Mouse (Mus musculus) midbrain, embryonic 16.5 days (tissue): ENCODE measurements around the gene Serpine2. TPM values are rescaled to one million over a fixed set of nuclear protein-coding genes. Genes with fewer than 3 reads are reported as not detected.

ENCODE experiments used
- ATAC-seq: fragments of 200-750 bp; cut with Nextera tagmentation; 2 replicates; pipeline ENCODE4 v1.8.0; 2017; ENCODE audit warnings: moderate TSS enrichment
- H3K27ac ChIP-seq: fragments of 300-500 bp; sonication (generic); 2 replicates; pipeline ENCODE4 v1.5.1; 2014; ENCODE audit warnings: mild to moderate bottlenecking, low read length, mixed read lengths
- H3K27me3 ChIP-seq: fragments of 300-500 bp; sonication (generic); 2 replicates; pipeline ENCODE4 v1.6.1; 2014; ENCODE audit warnings: low read depth, low read length, mixed read lengths; ENCODE audit not compliant: control insufficient read depth, insufficient read depth
- H3K36me3 ChIP-seq: fragments of 300-500 bp; sonication (generic); 2 replicates; pipeline ENCODE4 v1.6.1; 2014; ENCODE audit warnings: mild to moderate bottlenecking, low read length, moderate library complexity, mixed read lengths; ENCODE audit not compliant: control insufficient read depth, insufficient read depth
- H3K4me1 ChIP-seq: fragments of 300-500 bp; sonication (generic); 2 replicates; pipeline ENCODE4 v1.6.1; 2014; ENCODE audit warnings: mild to moderate bottlenecking, low read length, mixed read lengths; ENCODE audit not compliant: control insufficient read depth, insufficient read depth
- H3K4me2 ChIP-seq: fragments of 300-500 bp; sonication (generic); 2 replicates; pipeline ENCODE4 v1.6.1; 2014; ENCODE audit warnings: mild to moderate bottlenecking, low read length, mixed read lengths
- H3K4me3 ChIP-seq: fragments of 300-500 bp; sonication (generic); 2 replicates; pipeline ENCODE4 v1.5.1; 2014; ENCODE audit warnings: low read depth, mild to moderate bottlenecking, low read length, moderate library complexity, mixed read lengths
- H3K9ac ChIP-seq: fragments of 300-500 bp; sonication (generic); 2 replicates; pipeline ENCODE4 v1.6.1; 2014; ENCODE audit warnings: low read depth, low read length, mixed read lengths
- H3K9me3 ChIP-seq: fragments of 300-500 bp; sonication (generic); replicated peaks from 2 replicates; pipeline ENCODE4 v1.6.1; 2014; ENCODE audit warnings: mild to moderate bottlenecking, low read length, mixed read lengths; ENCODE audit not compliant: control insufficient read depth, poor library complexity, severe bottlenecking
- WGBS: fragments of 180-500 bp; shearing (Covaris S2); extraction: QIAGEN DNeasy Blood & Tissue Kit; methylation state at CpG from one replicate; pipeline ENCODE4 v1.1.7; 2014; 5-methylcytosine and 5-hydroxymethylcytosine counted together
- polyA plus RNA-seq: library from polyadenylated mRNA; unstranded; fragments of >200 nt; fragmentation: Nextera tagmentation; extraction: Ambion mirVana; gene quantifications from 2 replicates; pipeline ENCODE4 v1.2.1, GENCODE M21; 2015

Gene Serpine2
- polyA plus RNA-seq, 1 experiment from 2014 or later, result 259 TPM

DNA sequence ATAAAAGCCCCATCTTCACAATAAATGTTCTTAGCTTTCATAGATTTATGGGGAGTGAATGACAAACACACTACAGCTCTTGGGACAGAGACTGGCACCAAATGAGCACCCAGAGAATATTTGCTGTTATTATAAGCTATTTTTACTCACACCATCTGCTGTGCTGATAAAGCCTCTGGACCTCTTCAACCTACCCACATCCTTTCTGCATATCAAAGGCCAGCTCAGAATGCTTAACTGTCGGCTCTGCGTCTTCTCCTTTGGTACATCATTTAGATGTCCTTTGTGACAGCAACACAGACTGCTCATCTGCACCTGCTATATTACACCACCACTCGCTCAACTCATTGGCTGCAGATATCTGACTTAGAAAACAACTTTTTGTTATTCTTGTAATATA is 63.9 kb downstream of the Serpine2 start:
- 72% methylated on average over 3 of the region's 3 CpGs for WGBS
- H3K4me1 ChIP-seq, result no peaks in the 10 kb centered on the region
- H3K27ac ChIP-seq, result no peak overlapping the region
- no peak overlapping the region for H3K9ac ChIP-seq
- H3K27me3 ChIP-seq, result no peaks in the 10 kb centered on the region
- H3K9me3 ChIP-seq, result no peaks in the 10 kb centered on the region
- no peak for ATAC-seq
- no peaks in the 10 kb centered on the region for H3K36me3 ChIP-seq
- no peak overlapping the region for H3K4me3 ChIP-seq
- H3K4me2 ChIP-seq, result no peak overlapping the region

DNA sequence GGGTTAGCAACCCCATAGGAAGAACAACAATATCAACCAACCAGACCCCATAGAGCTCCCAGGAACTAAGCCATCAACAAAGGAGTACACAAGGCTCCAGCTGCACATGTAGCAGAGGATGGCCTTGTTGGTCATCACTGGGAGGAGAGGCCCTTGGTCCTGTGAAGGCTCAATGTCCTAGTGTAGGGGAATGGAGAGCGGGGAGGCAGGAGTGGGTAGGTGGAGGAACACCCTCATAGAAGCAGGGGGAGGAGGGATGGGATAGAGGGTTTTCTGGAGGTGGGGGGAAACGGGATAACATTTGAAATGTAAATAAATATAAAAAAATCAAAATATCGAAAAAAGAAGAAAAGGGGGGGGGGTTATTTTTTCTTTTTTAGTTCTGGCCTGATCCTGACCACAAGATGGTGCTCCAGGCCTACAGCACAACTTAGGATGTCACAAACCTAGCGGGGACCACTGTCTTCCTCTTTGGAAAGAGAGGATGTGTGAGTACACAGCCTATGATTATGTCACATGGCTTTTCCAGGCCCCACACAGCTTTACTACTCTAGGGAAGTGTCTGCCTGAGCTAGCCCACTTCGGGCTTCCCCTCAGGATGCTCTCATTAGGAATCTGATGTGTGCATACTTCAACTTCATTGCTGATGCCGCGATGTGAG is 74.6 kb downstream of the Serpine2 start:
- ATAC-seq, result peak; percentile 89
- Histone ChIP-seq H3K27ac (no peak overlapping the region), H3K4me2 (no peak overlapping the region), H3K9me3 (no peaks in the 10 kb centered on the region), H3K27me3 (no peaks in the 10 kb centered on the region), H3K36me3 (peaks cover 11% of the 10 kb centered on the region), H3K9ac (no peak overlapping the region), H3K4me1 (no peaks in the 10 kb centered on the region), H3K4me3 (no peak overlapping the region)
- 71% methylated on average over 7 of the region's 7 CpGs for WGBS

DNA sequence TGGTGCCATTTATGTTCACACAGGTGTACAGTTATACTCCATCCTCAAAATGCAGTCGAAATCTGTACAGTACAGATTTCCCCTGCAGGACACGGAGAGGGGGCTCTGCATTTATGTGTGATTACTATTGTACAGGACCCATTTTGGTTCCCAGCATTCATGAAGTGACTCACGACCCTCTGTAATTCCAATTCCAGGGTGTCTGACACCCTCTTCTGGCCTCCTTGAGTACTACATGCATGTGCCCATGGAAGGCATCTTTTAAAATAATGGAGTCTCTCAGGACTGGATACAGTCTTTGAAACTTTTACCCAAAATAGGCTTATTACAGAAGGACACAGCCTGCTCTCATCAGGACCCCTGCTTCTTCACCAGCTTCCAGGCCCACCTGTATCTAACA is 78.5 kb downstream of the Serpine2 start:
- no peak overlapping the region for H3K9ac ChIP-seq
- 78% methylated on average over 3 of the region's 3 CpGs for WGBS
- ATAC-seq, result no peak

DNA sequence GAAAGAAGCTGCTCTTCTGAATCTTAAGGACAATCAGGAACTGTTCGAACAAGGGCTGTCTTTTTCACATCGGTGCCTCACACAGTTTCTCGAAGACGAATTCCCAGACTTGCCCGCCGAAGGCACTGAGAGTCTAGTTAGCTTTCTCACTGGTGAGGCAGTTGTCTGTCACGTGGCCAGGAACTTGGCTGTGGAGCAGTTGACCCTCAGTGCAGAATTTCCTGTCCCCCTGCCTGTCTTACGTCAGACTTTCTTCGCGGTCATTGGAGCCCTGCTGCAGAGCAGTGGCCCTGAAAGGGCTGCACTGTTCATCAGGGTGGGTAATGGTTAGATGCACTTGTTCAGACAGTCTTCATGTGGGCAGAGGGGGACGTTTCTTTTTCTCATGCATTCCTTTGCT is 83.0 kb downstream of the Serpine2 start:
- Histone ChIP-seq H3K4me2 (no peak overlapping the region), H3K36me3 (peaks cover 29% of the 10 kb centered on the region), H3K27ac (no peak overlapping the region), H3K9ac (no peak overlapping the region), H3K9me3 (no peaks in the 10 kb centered on the region), H3K4me3 (no peak overlapping the region), H3K27me3 (no peaks in the 10 kb centered on the region), H3K4me1 (peaks cover 4% of the 10 kb centered on the region)
- WGBS, result 95% methylated on average over 11 of the region's 11 CpGs
- ATAC-seq, result no peak

More for the DNA sequence above, 78.5 kb downstream of the Serpine2 start:
- Histone ChIP-seq H3K9me3 (no peaks in the 10 kb centered on the region), H3K27me3 (no peaks in the 10 kb centered on the region), H3K4me2 (no peak overlapping the region), H3K36me3 (peaks cover 29% of the 10 kb centered on the region), H3K4me3 (no peak overlapping the region), H3K4me1 (no peaks in the 10 kb centered on the region), H3K27ac (no peak overlapping the region)

DNA sequence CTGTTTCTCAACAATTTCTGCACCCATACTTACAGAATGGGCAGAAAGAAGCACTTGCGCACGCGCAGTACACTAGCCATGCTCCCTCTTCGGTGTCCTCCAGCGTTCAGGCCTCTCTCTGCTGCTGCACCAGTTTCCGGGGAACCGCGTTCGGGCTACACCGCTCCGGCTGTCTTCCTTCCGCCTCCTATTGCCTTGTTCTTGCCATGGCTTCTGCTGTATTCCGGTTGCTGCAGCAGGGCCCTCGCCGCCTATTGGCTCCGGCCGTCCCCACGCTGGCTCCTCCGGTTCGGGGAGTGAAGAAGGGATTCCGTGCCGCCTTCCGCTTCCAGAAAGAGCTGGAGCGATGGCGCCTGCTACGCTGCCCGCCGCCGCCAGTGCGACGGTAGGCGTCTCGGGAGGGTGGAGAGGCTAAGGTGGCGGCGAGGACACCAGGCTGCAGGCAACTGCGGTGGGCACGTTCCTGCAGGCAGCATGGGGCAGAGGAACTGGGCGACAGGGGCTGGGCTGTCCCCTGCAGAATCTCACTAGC is 85.0 kb downstream of the Serpine2 start, which contains the start of the genes Mrpl44 and Wdfy1:
Mrpl44 (plus strand) TSS at position 92 of the 532 bp plus-strand sequence.
Wdfy1 (minus strand) TSS at position 217 of the 532 bp plus-strand sequence.
- peak; percentile 100 for ATAC-seq
- WGBS, result under 1% methylated on average over 38 of the region's 38 CpGs
- Histone ChIP-seq H3K27ac (peak within 1 kb of the TSS; percentile 88), H3K9me3 (no peaks in the 10 kb centered on the region), H3K9ac (peak within 1 kb of the TSS; percentile 87), H3K36me3 (peaks cover 16% of the 10 kb centered on the region), H3K4me1 (peaks cover 4% of the 10 kb centered on the region), H3K27me3 (no peaks in the 10 kb centered on the region), H3K4me2 (peak within 1 kb of the TSS; percentile 58), H3K4me3 (peak within 1 kb of the TSS; percentile 65)

DNA sequence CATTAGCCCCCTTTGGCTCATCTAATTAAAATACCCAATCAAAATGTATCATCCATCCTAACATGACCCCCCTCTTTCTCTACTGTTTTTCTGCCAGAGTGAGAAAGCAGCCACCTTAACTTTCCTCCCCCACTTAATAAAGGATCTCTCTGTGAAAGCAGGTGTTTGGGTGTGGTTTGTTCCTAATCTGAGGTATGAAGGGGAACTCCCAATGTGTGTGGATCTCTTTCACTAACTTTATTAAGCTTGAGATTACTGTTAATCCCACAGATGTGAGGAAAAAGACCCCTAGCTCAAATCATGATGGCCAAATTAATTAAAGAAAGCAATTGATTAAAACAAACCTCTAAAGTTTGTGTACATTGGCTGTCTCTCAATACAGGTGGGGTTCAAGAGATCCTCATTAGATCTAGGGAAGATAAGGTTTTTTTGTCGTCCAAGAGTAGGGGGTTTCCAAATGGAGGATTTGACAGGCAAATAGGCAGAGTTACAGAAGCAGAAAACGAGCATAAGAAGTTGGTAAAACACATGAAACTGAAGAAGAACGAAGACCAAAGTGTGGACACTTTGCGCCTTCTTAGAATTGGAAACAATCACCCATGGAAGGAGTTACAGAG is 86.7 kb downstream of the Serpine2 start:
- Histone ChIP-seq H3K36me3 (peaks cover 5% of the 10 kb centered on the region; the same call in 1 of the 2 replicates), H3K4me3 (no peak overlapping the region), H3K27me3 (no peaks in the 10 kb centered on the region), H3K4me1 (peaks cover 4% of the 10 kb centered on the region), H3K27ac (no peak overlapping the region), H3K9ac (no peak overlapping the region), H3K9me3 (no peaks in the 10 kb centered on the region), H3K4me2 (no peak overlapping the region)
- no peak for ATAC-seq
- WGBS, result 80% methylated on average over 4 of the region's 4 CpGs

DNA sequence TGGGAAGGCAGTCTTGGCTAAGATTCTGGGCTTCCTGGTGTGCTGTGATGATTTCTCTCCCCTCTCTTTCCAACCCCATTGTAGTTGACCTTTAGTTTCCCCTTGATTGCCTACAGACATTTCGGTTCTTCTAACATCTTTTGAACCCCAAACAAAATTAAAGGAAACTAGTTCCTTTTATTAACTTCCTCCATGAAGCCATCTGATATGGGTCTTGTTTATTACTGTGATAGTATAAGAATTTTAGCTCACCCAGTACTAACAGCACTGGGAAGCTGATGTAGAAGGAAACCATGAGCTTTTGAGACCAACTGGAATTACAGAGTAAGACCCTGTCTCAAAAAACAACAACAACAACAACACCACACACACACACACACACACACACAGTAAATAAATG is 92.7 kb downstream of the Serpine2 start:
- Histone ChIP-seq H3K27ac (no peak overlapping the region), H3K4me1 (no peaks in the 10 kb centered on the region), H3K4me2 (no peak overlapping the region), H3K27me3 (no peaks in the 10 kb centered on the region), H3K9me3 (no peaks in the 10 kb centered on the region), H3K4me3 (no peak overlapping the region), H3K9ac (no peak overlapping the region), H3K36me3 (no peaks in the 10 kb centered on the region)
- no peak for ATAC-seq
- WGBS, result 60% methylated on average over 1 of the region's 1 CpGs

DNA sequence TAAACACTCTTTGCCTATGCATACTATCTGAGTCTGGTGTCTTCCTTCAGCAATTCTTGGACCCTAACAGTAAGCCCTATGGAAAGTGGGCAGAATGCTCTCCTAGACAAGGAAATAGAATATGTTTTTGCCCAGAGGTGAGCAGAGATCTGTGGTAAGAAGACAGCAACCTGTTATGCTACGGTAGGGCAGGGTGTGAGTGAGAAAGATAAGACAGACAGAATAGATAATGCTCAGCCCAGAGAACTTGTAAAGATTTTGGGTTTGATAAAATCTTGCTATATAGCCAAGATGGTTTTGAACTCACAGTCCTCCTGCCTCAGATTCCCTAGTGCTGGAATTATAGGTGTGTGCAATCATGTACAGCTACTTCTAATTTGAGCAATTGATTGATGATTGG is 96.5 kb downstream of the Serpine2 start:
- whole genome bisulfite sequencing, result 85% methylated on average over 1 of the region's 1 CpGs
- H3K27ac ChIP-seq, result no peak overlapping the region
- no peaks in the 10 kb centered on the region for H3K36me3 ChIP-seq
- H3K9ac ChIP-seq, result no peak overlapping the region
- H3K4me1 ChIP-seq, result peaks cover 24% of the 10 kb centered on the region
- no peaks in the 10 kb centered on the region for H3K27me3 ChIP-seq
- H3K9me3 ChIP-seq, result no peaks in the 10 kb centered on the region
- ATAC-seq, result no peak
- no peak overlapping the region for H3K4me3 ChIP-seq
- H3K4me2 ChIP-seq, result no peak overlapping the region

DNA sequence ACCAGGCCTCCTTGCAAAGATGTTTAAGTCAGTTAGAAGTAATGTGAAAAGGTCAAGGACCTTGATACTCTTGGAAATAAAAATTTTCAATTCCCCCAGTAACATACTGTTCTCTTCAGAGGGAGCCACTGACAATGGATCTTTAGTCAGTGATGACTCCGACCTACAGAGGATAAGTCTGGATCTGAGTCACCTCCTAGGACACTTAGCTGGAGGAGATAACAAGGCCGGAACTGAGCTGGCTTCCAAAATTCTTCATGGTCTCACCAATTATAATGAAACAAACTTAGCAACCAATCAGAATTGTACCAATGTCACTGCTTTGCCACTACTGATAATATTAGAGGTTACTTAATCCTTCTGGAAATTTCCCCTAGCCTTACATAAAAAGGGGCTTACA is 96.9 kb downstream of the Serpine2 start:
- no peaks in the 10 kb centered on the region for H3K36me3 ChIP-seq
- 95% methylated on average over 2 of the region's 2 CpGs for WGBS
- H3K9me3 ChIP-seq, result no peaks in the 10 kb centered on the region

More for the DNA sequence above, 96.9 kb downstream of the Serpine2 start:
- no peak for ATAC-seq
- Histone ChIP-seq H3K9ac (no peak overlapping the region), H3K27me3 (no peaks in the 10 kb centered on the region), H3K27ac (no peak overlapping the region), H3K4me1 (peaks cover 28% of the 10 kb centered on the region), H3K4me3 (no peak overlapping the region), H3K4me2 (no peak overlapping the region)
